Mouse (Mus musculus) T-helper 2 cell (primary cell): ENCODE measurements around the gene Exoc6.
"Not testable (repeated sequence)": the region's sequence is repeated elsewhere in the genome, so short reads cannot be mapped to it uniquely, and the experiment has no call there.

ENCODE experiments used
- in situ Hi-C: fragments of 300-600 bp; cut with MboI, MseI; formaldehyde crosslinking; loops from one replicate; pipeline ENCODE4 v1.15.1; 2025; ENCODE audit warnings: high pct_unique_total_duplicates

The Exoc6 gene

GRCm38 (mm10) chr19:37550101-37551039, at the start of gene Exoc6:
Gene Exoc6 (plus strand): TSS chr19:37550418.
- in situ Hi-C loops: loop anchor here (25.0 kb wide), 1 partner anchor 738 kb away; no protein-coding TSS in a partner anchor

GRCm38 (mm10) chr19:37502996-37503395, 47.2 kb upstream of the Exoc6 start:
- in situ Hi-C loops: loop anchor here (10.0 kb wide), 1 partner anchor 62 kb away; no protein-coding TSS in a partner anchor

GRCm38 (mm10) chr19:37506066-37506465, 44.2 kb upstream of the Exoc6 start:
- in situ Hi-C loops: loop anchor here (10.0 kb wide), 1 partner anchor 59 kb away; no protein-coding TSS in a partner anchor

GRCm38 (mm10) chr19:37506614-37507013, 43.6 kb upstream of the Exoc6 start:
- in situ Hi-C loops: loop anchor here (10.0 kb wide), 1 partner anchor 58 kb away; no protein-coding TSS in a partner anchor

- in situ Hi-C loops: loop anchor here (10.0 kb wide), 1 partner anchor 55 kb away; no protein-coding TSS in a partner anchor
Measured at GRCm38 (mm10) chr19:37509725-37510124, 40.5 kb upstream of the Exoc6 start.

GRCm38 (mm10) chr19:37514811-37515292, 35.4 kb upstream of the Exoc6 start:
- in situ Hi-C loops: loop anchor here (5.0 kb wide), 1 partner anchor 87 kb away; no protein-coding TSS in a partner anchor

- in situ Hi-C loops: loop anchor here (5.0 kb wide), 1 partner anchor 85 kb away; no protein-coding TSS in a partner anchor
Measured at GRCm38 (mm10) chr19:37517419-37517818, 32.8 kb upstream of the Exoc6 start.

GRCm38 (mm10) chr19:37520740-37521433, 29.3 kb upstream of the Exoc6 start:
- in situ Hi-C loops: no loop called here

GRCm38 (mm10) chr19:37521434-37521781, 28.8 kb upstream of the Exoc6 start:
- in situ Hi-C loops: no loop called here

- in situ Hi-C loops: no loop called here
Measured at GRCm38 (mm10) chr19:37523280-37524062, 26.7 kb upstream of the Exoc6 start.

- in situ Hi-C loops: no loop called here
Measured at GRCm38 (mm10) chr19:37525925-37526324, 24.3 kb upstream of the Exoc6 start.

- in situ Hi-C loops: no loop called here
Measured at GRCm38 (mm10) chr19:37526768-37527167, 23.4 kb upstream of the Exoc6 start.

- in situ Hi-C loops: not testable (repeated sequence)
Measured at GRCm38 (mm10) chr19:37527736-37528135, 22.5 kb upstream of the Exoc6 start.

- in situ Hi-C loops: no loop called here
Measured at GRCm38 (mm10) chr19:37528581-37528980, 21.6 kb upstream of the Exoc6 start.

GRCm38 (mm10) chr19:37529296-37529695, 20.9 kb upstream of the Exoc6 start:
- in situ Hi-C loops: no loop called here

GRCm38 (mm10) chr19:37529975-37530515, 20.2 kb upstream of the Exoc6 start:
- in situ Hi-C loops: no loop called here

- in situ Hi-C loops: no loop called here
Measured at GRCm38 (mm10) chr19:37530601-37531000, 19.6 kb upstream of the Exoc6 start.

- in situ Hi-C loops: no loop called here
Measured at GRCm38 (mm10) chr19:37531200-37531845, 18.9 kb upstream of the Exoc6 start.

- in situ Hi-C loops: no loop called here
Measured at GRCm38 (mm10) chr19:37533196-37533595, 17.0 kb upstream of the Exoc6 start.

- in situ Hi-C loops: no loop called here
Measured at GRCm38 (mm10) chr19:37534737-37535365, 15.4 kb upstream of the Exoc6 start.
